Mouse (Mus musculus): ENCODE measurements around the gene Necap1. TPM values are rescaled to one million over a fixed set of nuclear protein-coding genes. Genes with fewer than 3 reads are reported as not detected.

Necap1 gene
- polyA plus RNA-seq, 1 experiment from 2014 or later: 37.6 TPM

DNA sequence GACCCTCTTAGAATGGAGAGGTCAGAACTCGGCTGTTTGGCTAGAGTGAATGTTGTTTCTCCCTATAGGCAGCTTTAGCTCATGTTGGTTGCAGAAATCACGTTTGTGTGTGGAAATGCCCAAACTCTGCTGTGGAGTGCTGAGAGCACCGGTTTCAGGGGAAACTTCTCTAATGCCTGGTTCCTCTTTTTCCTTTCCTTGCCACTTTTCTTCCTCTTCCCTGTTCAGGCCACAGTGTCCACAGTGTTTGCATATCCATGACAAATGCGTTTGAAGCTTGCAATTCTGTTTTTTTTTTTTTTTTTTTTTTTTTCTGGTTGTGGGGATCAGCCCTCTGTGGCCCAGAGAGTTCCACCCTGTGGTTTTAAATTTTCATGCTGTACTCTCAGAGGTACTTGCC, 47.2 kb downstream of the Necap1 start, which contains the start of gene Clec4a1:
Gene Clec4a1 (plus strand): TSS at position 398 of the 400 bp plus-strand sequence.
- Histone ChIP-seq H3K9ac (ENCODE audit: low read depth, low read length) (no peak within 1 kb of the TSS), H3K36me3 (ENCODE audit: insufficient read depth, low read length) (no peaks in the 10 kb centered on the region), H3K4me3 (replicated peaks; ENCODE audit: low read depth, low read length) (no peak within 1 kb of the TSS), H3K4me2 (ENCODE audit: low read length) (no peak within 1 kb of the TSS), H3K27ac (no peak within 1 kb of the TSS), H3K4me1 (replicated peaks; ENCODE audit: insufficient read depth, low read length) (no peaks in the 10 kb centered on the region), H3K9me3 (replicated peaks; ENCODE audit: low read length) (no peaks in the 10 kb centered on the region), H3K27me3 (ENCODE audit: insufficient read depth, low read length) (no peaks in the 10 kb centered on the region)
- 40% methylated on average over 4 of the region's 4 CpGs for WGBS
- no peak for TF ChIP-seq CTCF (IDR thresholded peaks at IDR 0.05; ENCODE audit: low read depth)
- DNase-seq (ENCODE audit: low spot score) (no peak), ATAC-seq (replicated peaks; ENCODE audit: low FRiP score, low read depth) (no peak)

DNA sequence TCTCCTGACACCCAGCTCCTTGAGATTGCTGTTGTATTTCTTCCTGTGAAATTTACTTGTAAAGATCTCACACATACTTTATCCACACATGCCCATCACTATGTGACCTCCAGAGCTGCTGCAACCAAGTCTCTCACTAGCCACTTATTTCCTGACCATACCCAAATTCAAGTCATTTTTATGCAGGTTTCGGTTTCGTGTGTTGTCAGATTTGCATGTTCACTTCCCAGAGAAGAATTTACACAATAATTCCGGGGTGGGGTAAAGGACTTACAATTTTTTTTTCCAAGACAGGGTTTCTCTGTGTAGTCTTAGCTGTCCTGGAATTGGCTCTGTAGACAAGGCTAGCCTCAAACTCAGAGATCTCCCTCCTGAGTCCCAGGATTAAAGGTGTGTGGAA, 60.6 kb downstream of the Necap1 start:
- Histone ChIP-seq H3K4me2 (ENCODE audit: low read length) (no peak overlapping the region), H3K27ac (no peak overlapping the region), H3K27me3 (ENCODE audit: insufficient read depth, low read length) (no peaks in the 10 kb centered on the region), H3K4me3 (replicated peaks; ENCODE audit: low read depth, low read length) (no peak overlapping the region), H3K9ac (ENCODE audit: low read depth, low read length) (no peak overlapping the region), H3K36me3 (ENCODE audit: insufficient read depth, low read length) (no peaks in the 10 kb centered on the region), H3K4me1 (replicated peaks; ENCODE audit: insufficient read depth, low read length) (no peaks in the 10 kb centered on the region), H3K9me3 (replicated peaks; ENCODE audit: low read length) (no peaks in the 10 kb centered on the region)
- 83% methylated on average over 3 of the region's 3 CpGs for WGBS
- no peak for TF ChIP-seq CTCF (IDR thresholded peaks at IDR 0.05; ENCODE audit: low read depth)
- no peak for ATAC-seq (replicated peaks; ENCODE audit: low FRiP score, low read depth)
- DNase-seq (ENCODE audit: low spot score): no peak

Small RNA genes within 50 kb of the gene (microRNA-seq; reads per million reads assigned to microRNA genes)
- gene Mir7231: not detected

Other genes starting within 250 kb of the Necap1 start
- gene Dppa3, start 248.1 kb upstream of the Necap1 start, polyA plus RNA-seq (2015; fragmentation: Nextera tagmentation; extraction: Ambion mirVana): not detected in 2 replicates
- not detected in 2 replicates for gene Nanog, start 167.0 kb upstream of the Necap1 start, polyA plus RNA-seq (2015; fragmentation: Nextera tagmentation; extraction: Ambion mirVana)
- 4.1 and 4.4 TPM in 2 replicates for gene Slc2a3, start 72.8 kb upstream of the Necap1 start, polyA plus RNA-seq (2015; fragmentation: Nextera tagmentation; extraction: Ambion mirVana)
- 5.2 and 5.5 TPM in 2 replicates for gene Foxj2, start 54.6 kb upstream of the Necap1 start, polyA plus RNA-seq (2015; fragmentation: Nextera tagmentation; extraction: Ambion mirVana)
- gene C3ar1, start 18.3 kb upstream of the Necap1 start, polyA plus RNA-seq (2015; fragmentation: Nextera tagmentation; extraction: Ambion mirVana): 2.1 and 2.3 TPM in 2 replicates
- gene Clec4a1, start 47.4 kb downstream of the Necap1 start, polyA plus RNA-seq (2015; fragmentation: Nextera tagmentation; extraction: Ambion mirVana): 3.0 and 3.1 TPM in 2 replicates
- 3.5 and 4.3 TPM in 2 replicates for gene Clec4a3, start 78.0 kb downstream of the Necap1 start, polyA plus RNA-seq (2015; fragmentation: Nextera tagmentation; extraction: Ambion mirVana)
- not detected in 2 replicates for gene Clec4a4, start 115.9 kb downstream of the Necap1 start, polyA plus RNA-seq (2015; fragmentation: Nextera tagmentation; extraction: Ambion mirVana)
- gene Clec4b1, start 175.5 kb downstream of the Necap1 start, polyA plus RNA-seq (2015; fragmentation: Nextera tagmentation; extraction: Ambion mirVana): 0.21 TPM in 1 of 2 replicates, not detected in the other
- 4.1 and 5.8 TPM in 2 replicates for gene Clec4a2, start 232.0 kb downstream of the Necap1 start, polyA plus RNA-seq (2015; fragmentation: Nextera tagmentation; extraction: Ambion mirVana)